Mouse (Mus musculus): ENCODE measurements around the gene Rad23a. TPM values are rescaled to one million over a fixed set of nuclear protein-coding genes. Genes with fewer than 3 reads are reported as not detected.
"Not testable (repeated sequence)": the region's sequence is repeated elsewhere in the genome, so short reads cannot be mapped to it uniquely, and the experiment has no call there.

Gene Rad23a
- total RNA-seq, 2 experiments from 2014 or later, result 77.9 to 78.8 TPM

- intact Hi-C loops (cut with DNase I), result no loop called here
- DNase-seq (ENCODE audit: low spot score in 2 of 2), result no peak
Measured at GRCm38 (mm10) chr8:84844397-84845070, 4.1 kb upstream of the Rad23a start.

- no peak for DNase-seq (ENCODE audit: low spot score in 2 of 2)
- intact Hi-C loops (cut with DNase I), result no loop called here
Measured at GRCm38 (mm10) chr8:84841514-84841913, 1.0 kb upstream of the Rad23a start.

DNA sequence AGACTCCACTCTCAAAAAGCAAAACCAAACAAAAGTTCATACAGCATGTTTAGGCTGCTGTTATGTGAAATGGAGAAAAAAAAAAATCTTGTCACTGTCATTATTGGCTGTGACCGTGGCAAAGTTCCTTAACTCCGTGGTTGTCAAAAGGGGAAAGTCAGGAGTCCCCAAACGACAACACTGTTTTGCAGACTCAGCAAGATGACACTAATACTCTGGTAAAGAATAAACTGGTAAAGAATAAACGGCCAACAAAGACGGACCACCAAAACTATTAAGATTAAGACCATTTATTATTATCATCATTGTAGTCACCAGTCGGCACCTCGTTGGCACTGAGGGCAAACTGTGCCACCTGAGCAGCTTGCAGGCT, 604 bp downstream of the Rad23a start:
- no peak for DNase-seq (ENCODE audit: low spot score in 2 of 2)
- intact Hi-C loops (cut with DNase I), result no loop called here

DNA sequence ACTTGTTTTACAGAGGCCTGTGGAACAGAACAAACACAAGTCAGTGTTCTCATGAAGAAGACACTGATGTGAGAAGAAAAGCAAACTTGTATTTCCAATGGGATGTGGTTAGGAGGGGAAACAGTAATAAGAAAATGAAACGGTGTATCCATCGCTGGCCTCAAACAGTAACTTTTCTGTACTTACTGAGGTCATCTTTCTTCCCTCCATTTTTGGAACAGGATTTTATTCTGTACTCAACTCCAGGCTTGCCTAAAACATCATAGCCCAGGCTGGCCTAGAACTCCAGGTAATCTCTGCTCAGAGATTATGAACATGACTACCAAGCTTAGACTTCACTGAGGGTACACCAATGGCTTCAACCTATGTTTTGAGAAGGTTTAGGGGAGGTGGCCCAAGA, 1.1 kb downstream of the Rad23a start:
- intact Hi-C loops (cut with DNase I), result no loop called here

DNA sequence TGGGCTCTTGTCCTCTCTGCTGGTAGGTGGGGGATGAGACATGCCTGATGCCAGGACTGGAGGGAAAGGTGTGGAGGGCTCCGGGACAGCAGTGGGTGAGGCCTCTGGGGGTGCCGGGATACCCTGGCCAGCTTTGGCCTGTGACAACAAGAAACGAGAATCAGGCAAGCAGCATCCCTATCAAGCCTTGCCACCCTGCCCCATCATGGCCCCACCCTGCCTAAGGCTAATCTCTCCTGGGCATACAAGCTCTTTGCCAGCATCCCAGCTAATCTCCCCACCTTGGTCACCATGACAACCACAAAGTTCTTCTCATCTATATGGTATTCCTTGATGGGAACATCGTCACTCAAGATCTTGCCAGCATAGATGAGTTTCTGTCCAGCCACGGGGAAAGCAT, 2.0 kb downstream of the Rad23a start:
- intact Hi-C loops (cut with DNase I), result no loop called here
- DNase-seq (ENCODE audit: low spot score in 2 of 2), result no peak

More for the DNA sequence above, 1.1 kb downstream of the Rad23a start:
- DNase-seq (ENCODE audit: low spot score in 2 of 2), result no peak

DNA sequence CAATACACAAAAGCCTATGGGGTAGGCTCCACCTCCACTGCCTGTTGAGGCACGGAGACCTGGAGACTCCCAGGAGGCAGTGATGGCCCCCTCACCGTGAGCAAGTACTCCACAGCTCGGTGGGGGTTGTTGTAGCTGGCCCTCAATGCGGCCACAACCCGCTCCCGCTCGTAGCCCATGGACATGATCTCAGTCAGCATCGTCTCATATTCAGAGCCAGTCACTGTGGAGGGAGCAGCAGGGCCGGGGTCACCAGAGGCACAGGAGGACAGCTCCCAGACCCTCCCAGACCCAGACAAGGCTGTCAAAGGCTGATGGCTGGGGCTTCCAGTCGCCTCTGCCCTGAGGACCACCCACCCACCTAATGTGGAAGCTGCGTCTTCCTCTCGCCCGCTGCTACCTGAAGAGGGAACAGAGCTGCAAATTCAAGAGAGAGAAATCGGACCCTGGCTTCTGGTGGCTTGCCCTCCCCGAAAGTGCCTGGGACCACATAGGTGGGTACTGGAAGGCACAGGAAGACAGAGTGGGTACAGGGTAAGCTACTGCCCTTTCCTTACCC, 2.5 kb downstream of the Rad23a start:
- no peak for DNase-seq (ENCODE audit: low spot score in 2 of 2)
- intact Hi-C loops (cut with DNase I), result no loop called here

DNA sequence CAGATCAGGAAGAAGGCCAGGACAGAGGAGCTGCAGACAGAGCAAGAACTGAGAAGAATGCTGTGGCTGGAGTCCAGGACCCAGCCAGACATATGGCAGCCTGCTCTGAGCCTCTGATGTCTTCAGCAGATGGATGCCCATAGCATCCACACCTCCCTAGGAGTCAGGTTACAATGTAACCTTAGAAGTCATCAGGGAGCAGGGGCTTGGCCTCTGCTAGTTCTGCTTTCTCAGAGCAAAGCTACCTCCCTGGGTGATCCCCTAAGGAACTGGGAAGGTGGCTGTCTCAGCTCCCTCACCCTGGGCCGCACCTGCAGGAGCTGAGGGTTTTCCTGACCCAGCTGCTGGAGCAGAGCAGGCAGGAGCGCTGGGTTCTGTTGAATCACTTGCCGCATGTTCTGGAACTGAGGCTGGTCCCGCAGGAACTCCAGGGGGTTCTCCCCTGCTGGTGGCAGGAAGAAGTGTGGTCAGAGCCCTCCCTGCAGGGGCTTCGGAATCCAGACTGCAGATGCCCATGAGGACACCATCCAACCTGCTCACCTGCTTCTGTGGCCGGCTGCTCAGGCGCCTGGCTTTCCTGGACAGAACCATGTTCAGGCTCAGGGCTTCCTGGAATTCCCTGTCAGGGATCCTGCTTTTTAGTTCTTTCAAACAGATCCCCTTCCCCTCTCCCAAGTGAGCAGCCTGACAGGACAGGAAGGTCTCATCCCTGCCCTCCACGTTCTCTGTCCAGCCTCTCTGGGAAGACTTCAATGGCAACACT, 3.1 kb downstream of the Rad23a start:
- no peak for DNase-seq (ENCODE audit: low spot score in 2 of 2)
- intact Hi-C loops (cut with DNase I), result no loop called here

- intact Hi-C loops (cut with DNase I), result no loop called here
Measured at GRCm38 (mm10) chr8:84834866-84835855, 5.3 kb downstream of the Rad23a start.

DNA sequence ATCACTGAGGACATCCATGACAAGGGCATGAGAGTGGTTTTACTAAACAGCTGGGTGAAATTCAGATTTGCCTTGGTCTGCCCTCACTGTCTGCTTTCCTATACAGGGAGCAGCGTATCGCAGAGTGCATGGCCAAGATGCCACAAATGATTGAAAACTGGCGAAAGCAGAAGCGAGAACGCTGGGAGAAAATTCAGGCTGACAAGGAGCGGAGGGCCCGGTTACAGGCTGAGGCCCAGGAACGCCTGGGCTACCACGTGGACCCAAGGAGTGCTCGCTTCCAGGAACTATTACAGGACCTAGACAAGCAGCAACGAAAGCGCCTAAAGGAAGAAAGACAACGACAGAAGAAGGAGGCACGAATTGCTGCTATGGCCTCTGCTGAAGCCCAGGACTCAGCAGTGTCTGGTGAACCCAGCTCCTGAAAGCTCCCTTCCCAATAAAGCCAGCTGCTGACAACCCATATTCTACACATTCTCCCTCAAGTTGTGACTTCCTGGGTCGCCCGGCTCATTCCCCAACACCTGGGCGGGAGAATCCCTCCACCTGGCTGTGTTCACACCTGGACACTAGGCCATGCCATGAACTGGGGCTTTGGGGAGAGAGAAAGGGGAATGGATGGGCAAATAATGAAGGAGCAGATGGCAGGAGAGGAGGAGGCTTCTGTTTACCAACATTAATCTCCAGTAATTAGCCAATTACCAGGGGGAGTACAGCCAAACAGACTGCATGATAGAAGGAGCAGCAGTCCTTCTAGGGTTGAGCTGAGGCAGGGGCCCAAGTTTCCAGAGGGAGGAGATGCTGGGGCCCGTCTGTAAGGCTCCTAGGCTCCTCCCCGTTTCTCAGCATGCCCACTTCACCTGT, 6.2 kb downstream of the Rad23a start:
- intact Hi-C loops (cut with DNase I), result no loop called here
- DNase-seq (ENCODE audit: low spot score in 2 of 2), result no peak

More at GRCm38 (mm10) chr8:84834866-84835855, 5.3 kb downstream of the Rad23a start:
- DNase-seq (ENCODE audit: low spot score in 2 of 2), result peak; percentile 73 to 79

- intact Hi-C loops (cut with DNase I), result no loop called here
- no peak for DNase-seq (ENCODE audit: low spot score in 2 of 2)
Measured at GRCm38 (mm10) chr8:84832759-84833742, 7.4 kb downstream of the Rad23a start.

- DNase-seq (ENCODE audit: low spot score in 2 of 2), result peak; percentile 82 to 84
- intact Hi-C loops (cut with DNase I), result no loop called here
Measured at GRCm38 (mm10) chr8:84832034-84832717, 8.3 kb downstream of the Rad23a start.

DNA sequence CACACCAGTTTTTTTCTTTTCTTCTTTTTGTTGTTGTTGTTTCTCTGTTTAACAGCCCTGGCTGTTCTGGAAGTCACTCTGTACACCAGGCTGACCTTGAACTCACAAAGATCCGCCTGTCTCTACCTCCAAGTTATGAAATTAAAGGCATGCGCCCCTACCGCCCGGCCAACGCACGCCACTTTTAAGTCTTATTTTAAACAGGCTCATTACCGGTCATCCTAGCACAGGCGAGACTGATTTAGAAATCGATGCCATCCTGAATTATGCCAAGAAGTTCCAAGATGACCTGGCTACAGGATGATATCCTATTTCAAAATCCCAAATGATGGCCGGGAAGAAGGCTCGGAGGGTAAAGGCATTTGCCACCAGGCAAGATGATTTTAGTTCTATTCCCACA, 9.0 kb downstream of the Rad23a start, which contains the start of gene Gadd45gip1:
TSS of gene Gadd45gip1 (plus strand) at position 33 of the 400 bp plus-strand sequence.
- intact Hi-C loops (cut with DNase I), result no loop called here
- DNase-seq (ENCODE audit: low spot score in 2 of 2), result no peak

GRCm38 (mm10) chr8:84826518-84826917, 13.9 kb downstream of the Rad23a start:
- intact Hi-C loops (cut with DNase I); DNase-seq (ENCODE audit: low spot score in 2 of 2): not testable (repeated sequence)

DNA sequence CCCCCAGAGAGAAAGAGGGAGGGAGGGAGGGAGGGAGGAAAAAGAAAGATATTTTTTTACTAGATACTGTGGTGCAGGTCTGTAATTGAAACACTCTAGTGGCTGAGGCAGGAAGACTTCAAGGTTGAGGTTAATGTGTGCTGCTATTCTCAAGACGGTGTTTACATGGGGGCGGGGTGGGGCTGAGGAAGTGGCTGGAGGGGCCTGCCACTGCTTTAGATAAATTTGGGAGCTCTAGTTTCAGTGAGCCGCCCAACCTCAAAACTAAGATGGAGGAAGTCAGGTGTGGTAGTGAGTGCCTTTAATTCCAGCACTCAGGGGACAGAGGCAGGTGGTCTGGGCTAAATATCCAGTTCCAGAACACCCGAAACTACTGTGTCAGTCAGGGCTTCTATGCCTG, 14.8 kb downstream of the Rad23a start:
- no peak for DNase-seq (ENCODE audit: low spot score in 2 of 2)
- intact Hi-C loops (cut with DNase I), result no loop called here

DNA sequence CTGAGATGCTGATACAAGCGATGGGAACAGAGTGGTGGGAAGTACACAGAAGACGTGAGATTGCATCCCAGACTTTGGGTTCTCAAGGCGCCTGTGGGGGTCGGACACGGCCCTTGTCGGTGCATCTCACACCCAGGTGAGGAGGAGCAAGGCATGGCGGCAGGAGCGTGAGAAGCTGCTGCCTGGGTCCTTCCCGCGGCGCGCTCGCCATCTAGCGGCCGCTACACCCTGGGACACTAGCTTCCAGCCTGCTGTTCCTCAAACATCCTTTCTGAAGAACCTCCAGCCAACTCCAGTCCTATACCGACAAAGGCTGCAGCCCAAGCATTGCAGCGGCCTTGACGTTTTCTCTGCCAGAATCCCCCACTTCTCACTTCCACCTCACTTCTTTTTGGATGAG, 16.8 kb downstream of the Rad23a start:
- intact Hi-C loops (cut with DNase I), result no loop called here
- DNase-seq (ENCODE audit: low spot score in 2 of 2), result peak; percentile 66 to 69

GRCm38 (mm10) chr8:84822723-84823122, 17.7 kb downstream of the Rad23a start, which contains the start of gene Dand5:
Gene Dand5 (minus strand): TSS chr8:84822823.
- no peak for DNase-seq (ENCODE audit: low spot score in 2 of 2)
- intact Hi-C loops (cut with DNase I), result no loop called here

DNA sequence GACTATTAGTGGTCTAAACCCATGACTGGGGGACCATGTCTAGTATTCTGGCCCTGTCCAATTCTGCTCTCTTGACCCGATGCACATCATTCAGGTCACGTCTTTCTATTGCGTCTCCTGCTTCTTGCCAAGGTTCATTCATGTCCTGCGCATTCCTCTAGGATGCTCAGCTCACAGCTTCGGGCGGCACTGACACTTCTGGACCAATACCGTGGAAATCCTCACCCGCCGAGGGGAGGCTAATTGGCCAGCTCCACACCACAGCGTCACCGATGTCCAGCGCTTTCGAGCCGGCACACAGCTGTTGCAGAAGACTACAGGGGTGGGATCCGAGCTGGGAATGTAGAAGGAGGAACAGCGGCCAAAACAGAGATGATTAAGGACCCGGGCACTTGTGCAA, 24.3 kb downstream of the Rad23a start:
- intact Hi-C loops (cut with DNase I), result no loop called here
- DNase-seq (ENCODE audit: low spot score in 2 of 2), result no peak
